Mouse (Mus musculus): ENCODE results near the gene Nemf.
A peak's percentile ranks its signal among the peaks of the same experiment; 100 is the strongest.
"Not testable (repeated sequence)": the region's sequence is repeated elsewhere in the genome, so short reads cannot be mapped to it uniquely, and the experiment has no call there.

Nemf gene

DNA sequence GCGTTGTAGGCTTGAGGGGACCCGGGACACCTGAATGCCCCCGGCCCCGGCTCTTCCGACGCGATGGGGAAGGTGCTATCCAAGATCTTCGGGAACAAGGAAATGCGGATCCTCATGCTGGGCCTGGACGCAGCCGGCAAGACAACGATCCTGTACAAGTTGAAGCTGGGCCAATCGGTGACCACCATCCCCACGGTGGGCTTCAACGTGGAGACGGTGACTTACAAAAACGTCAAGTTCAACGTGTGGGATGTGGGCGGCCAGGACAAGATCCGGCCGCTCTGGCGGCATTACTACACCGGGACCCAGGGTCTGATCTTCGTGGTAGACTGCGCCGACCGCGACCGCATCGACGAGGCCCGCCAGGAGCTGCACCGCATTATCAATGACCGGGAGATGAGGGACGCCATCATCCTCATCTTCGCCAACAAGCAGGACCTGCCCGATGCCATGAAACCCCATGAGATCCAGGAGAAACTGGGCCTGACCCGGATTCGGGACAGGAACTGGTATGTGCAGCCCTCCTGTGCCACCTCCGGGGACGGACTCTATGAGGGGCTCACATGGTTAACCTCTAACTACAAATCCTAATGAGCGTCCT, 15.9 kb upstream of the Nemf start:
- DNase-seq (ENCODE audit: low spot score): peak; percentile 23

DNA sequence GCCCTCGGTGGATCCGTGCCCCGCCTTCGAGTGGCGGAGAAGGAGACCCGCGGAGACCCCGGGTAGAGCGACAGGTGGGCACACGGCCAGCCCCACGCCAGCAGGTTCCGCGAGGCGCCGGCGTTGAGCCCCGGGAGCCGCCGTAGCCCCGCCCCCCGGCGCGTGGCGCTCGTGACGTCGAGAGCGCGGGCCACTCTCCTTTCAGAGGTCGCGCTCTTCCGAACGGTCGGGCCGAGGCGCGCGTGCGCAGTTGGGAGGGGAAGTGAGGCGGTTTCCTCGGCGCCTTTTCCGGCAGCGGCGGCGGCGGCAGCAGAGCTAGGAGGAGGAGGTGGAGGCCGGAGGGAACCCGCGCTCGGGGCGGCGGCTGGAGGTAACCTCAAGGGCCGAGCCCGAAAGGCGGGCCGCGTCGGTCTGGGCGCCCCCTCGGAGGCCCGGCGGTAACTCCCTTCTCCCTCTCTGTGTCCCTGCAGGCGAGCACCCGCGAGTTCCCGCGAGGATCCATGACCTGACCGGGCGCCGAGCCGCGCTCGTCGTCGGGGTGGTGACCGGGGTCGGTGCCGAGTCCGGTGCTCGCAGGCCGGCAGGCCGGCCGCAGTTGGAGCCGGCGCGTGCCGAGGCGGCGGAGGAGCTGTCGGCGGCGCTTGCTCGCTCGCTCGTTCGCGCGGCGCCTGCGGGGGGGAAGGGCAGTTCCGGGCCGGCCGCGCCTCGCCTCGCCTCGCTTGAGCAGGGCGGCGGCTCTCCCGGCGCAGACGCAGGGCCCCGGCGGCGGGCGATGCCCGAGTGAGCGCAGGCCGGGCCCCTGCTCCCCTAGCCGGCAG, 15.1 kb upstream of the Nemf start, which contains the start of the genes Arf6 and Gm9887:
TSS of gene Arf6 (plus strand) at position 297 of the 818 bp plus-strand sequence.
TSS of gene Gm9887 (minus strand) at position 605 of the 818 bp plus-strand sequence.
- peak; percentile 96 for DNase-seq (ENCODE audit: low spot score)

DNA sequence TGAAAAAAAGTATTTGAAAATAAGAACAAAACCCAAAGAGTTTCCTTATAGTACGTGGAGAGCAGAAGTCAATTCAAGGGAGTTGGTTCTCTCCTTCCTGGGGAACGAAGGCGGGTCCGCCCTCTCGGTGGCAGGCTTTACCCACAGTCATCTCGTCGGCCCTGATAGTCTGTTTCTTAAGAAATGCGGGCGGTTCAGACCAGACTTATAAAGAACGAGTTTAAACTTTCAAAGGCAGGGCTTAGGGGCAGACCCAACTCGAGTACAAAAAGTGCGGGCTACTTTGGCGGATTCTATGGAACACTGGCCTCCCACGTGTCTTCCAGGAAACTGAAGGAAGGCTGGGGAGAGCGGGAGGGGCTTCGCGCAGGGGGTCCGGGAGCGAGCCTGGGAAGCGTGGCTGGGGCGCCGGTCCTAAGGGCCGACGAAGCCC, 14.5 kb upstream of the Nemf start:
- DNase-seq (ENCODE audit: low spot score): no peak

DNA sequence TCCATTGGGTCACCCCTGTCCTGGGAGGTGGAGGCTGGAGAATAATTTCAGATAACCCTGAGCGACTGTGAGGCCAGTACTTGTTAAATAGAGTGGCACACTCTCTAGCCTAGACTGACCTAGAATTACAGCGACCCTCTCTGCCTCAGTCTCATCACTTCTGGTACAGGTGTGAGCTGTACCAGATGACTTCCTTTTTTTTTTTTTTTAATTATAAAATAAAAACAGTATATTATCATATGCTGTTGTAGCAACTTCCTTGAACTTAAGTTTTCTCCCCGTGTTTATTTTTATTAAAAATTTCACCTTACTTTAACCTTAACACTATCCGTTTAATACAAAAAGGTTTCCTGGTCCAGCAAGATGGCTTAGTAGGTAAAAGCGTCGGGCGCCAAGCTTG, 14.0 kb upstream of the Nemf start:
- no peak for DNase-seq (ENCODE audit: low spot score)

DNA sequence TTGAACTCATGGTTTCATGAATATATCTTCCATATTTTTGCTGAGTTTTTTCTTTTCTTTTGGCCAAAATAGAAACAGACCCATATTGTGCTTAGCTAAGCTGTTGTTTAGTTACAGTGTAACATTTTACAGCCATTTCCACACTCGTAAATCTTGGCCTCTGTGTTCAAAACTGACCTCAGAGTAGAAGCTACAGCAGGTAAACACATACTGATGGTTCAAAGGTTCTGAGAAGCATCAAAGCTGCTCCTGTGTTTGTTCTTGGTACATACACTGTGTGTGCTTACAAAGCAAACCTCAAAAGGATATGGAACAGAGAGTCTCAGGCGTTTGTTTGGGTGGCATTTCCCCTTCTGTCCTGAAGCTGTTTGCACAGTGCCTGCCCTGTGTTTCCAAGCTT, 10.6 kb upstream of the Nemf start:
- DNase-seq (ENCODE audit: low spot score): no peak

DNA sequence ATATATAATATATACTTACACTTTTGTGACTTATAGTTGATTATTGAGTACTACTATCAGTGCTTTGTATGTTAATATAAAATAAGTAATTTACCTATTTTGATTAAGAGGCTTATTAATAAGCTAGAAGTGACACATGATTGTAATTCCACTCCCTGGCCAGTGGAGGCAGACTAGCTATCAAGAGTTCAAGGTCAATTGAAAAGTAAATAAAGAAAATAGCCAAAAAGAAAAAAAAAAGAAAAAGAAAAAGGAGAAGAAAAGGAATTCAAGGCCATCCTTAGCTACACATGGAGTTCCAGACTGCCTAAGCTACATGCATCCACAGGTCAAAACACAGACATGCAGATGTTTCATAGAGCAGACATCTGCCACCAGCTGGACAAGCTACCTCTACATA, 9.5 kb upstream of the Nemf start:
- no peak for DNase-seq (ENCODE audit: low spot score)

DNA sequence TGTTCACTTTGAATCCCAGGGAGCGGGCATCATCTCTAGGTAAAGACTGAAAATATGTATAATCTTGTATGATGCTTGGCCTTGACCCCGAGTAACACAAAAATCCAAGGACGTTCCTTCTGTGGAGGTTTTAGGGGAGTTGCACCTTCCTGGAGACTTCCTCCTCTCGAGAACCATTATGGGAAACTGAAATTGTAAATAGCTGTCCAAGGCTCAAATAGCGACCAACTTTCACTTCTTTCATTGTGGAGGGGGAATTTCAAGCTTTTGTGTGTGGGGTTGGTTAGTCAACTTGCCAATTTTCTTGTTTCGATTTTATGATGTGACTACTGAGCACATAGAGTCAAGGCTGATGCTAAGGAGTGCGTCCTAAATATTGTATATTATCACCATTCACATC, 8.8 kb upstream of the Nemf start:
- no peak for DNase-seq (ENCODE audit: low spot score)

DNA sequence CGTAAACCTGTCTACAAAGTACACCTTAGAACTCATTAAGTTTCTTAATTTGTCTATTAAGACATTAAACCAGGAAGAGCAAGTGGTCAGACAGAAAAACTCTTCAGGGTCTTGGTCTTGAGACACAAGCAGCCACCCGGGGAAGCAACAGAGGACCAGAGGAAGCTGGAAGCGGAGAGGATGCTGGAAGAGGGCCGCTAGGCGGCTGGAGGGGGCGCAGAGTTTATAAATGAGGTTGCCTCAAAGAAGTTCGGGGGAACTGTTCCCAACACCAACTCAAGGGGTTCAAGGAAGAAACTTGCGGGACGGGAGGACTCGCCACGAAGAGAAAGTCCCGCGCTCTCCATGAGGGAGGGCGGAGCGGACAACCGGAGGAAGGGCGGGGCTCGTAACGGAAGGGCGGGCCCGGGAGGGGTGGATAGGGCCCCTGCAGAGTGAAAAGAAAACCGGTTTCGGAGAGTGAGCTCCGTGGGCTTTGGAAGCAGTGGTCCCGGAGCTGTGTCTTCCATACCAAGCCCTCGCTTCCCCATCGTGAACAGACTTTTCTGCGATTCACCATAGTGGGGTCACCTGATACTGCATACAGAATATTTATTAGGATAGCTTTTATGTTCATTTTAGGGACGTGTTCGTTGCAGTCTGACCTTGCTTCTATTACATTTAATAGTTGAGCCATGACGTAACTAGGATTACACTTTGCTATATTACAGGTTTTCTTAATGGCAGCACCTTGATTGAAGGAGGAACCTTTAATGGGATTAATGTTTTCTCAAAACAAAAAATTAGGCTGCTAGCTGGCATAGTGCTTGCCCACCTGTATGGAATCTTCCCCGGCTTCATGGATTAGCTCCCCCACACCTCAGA, 7.2 kb upstream of the Nemf start:
- peak; percentile 70 for DNase-seq (ENCODE audit: low spot score)

DNA sequence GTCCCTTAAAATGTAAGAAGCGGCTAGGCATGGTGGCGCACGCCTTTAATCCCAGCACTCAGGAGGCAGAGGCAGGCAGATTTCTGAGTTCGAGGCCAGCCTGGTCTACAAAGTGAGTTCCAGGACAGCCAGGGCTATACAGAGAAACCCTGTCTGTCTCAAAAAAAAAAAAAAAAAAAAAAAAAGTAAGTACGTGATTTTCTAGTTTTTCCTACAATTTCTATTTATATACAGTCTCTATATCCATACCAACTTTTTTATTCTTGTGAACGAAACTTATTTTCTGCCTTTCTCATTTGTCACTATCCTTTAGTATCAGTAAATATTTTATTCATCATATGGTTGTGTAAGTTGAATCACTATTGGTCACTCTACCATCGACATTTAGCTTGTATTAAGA, 6.1 kb upstream of the Nemf start:
- DNase-seq (ENCODE audit: low spot score): not testable (repeated sequence)

DNA sequence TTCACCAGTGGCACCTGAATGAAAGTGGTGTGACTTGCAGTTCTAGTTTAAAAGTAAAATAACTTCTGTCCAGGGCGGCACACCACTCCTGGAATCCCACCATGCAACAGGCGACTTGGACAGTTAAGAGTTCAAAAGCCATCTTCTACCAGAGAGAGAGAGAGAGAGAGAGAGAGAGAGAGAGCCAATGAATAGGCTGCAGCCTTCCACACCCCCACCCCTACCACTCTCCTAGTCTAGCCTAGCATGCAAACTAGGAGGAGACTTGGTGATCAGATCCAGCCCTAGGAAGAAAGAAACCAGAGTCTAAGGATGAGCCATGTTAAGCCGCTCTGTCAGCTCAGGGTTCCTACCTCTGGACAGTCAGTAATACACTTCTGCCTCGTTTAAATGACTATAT, 5.4 kb upstream of the Nemf start:
- DNase-seq (ENCODE audit: low spot score): no peak

DNA sequence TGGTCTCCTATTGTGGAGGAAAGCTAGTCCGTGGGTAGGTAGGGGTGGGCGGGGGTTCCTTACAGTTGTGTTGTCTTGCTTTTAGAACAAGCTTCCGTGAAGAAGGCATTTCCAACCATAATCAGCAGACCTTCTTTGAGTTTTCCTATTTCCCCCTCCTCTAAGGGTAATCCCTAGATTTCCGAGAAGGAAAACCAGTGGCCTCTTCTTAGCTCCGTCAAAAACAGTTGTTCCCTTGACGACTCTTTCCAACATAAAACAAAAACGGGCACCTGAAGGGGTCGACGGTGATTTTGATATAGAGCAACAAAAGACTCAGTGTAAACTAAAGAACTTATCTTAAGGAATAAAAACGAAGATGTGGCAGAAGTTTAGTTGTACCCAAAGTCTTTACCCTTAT, 5.0 kb upstream of the Nemf start:
- DNase-seq (ENCODE audit: low spot score): no peak

DNA sequence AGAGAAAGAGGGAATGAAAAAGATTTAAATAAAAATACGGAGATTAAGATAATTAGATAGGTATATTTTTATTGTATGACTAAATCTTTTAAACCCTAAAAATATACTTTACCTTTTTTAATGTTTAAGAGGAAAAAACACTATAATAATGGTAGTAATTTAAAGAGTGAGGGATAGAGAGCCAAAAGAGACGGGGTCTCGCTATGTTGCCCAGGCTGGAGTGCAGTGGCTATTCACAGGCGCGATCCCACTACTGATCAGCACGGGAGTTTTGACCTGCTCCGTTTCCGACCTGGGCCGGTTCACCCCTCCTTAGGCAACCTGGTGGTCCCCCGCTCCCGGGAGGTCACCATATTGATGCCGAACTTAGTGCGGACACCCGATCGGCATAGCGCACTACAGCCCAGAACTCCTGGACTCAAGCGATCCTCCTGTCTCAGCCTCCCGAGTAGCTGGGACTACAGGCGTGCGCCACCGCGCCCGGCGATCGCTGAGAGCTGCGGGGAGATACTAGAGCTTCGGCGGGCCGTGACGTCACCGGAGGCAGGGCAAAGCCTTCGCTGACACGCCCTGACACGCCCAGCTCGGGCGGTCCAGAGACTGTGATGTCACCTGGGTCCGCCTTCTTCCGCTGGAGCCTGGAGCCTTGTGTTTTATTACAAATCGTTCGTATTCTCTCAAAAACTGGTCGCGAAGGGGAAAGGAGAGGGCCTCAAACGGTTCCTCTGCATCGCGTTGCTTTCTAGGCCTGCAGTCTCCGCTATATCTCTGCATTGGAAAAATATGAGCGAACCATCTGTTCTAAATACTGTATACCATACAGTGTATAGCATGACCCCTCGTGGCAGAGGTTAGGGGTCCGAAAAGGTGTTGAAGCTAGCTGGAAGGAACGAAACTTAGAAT, 4.3 kb upstream of the Nemf start:
- DNase-seq (ENCODE audit: low spot score): peak; percentile 98

DNA sequence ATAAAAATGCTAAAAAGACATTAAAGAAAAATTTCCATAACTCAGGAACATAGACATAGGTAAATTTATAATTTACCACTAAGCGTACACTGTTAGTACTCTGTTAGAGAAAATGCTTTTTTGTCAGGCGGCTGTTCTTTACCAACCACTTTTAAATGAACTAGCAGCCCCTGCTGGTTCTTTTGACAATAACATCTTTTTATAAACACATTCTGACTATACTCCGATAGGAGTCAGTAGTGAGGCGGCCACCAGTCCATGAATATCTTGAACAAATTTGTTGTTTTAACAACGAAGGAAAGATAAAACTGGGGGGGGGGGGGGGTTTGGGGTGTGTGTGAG, 3.7 kb upstream of the Nemf start:
- DNase-seq (ENCODE audit: low spot score): peak; percentile 84

DNA sequence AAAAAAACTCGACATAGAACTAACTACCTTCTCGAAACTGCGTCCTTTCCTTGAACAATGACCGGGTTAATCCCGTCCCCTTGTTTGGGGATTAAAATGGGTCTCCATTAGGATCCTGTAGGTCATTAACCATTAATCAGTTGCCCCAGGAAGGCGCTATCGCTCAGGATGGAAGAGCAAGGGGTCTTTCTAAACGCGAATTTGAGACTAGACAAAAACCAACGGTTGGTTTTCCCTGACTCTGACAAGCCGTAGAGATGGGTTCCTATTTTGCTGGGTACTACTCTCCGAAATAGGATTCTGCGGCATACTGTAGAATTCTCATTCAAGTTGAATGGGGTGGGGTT, 308 bp upstream of the Nemf start:
- no peak for DNase-seq (ENCODE audit: low spot score)

DNA sequence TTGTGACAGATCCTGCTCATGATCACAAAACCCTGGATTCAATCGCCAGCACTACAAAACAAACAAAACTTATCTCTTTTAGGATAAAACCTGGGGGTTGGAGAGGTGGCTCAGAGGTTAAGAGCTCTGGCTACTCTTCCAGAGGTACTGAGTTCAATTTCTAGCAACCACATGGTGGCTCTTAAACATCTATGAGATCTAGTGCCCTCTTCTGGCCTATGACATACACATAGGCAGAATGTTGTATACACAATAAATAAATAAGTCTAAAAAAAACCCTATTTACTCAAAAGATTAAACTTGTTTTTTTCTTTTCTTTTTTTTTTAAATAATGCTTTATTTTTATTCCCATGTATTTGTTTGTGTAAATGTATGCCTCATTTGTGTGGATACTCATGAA, 5.3 kb downstream of the Nemf start:
- DNase-seq (ENCODE audit: low spot score): no peak

DNA sequence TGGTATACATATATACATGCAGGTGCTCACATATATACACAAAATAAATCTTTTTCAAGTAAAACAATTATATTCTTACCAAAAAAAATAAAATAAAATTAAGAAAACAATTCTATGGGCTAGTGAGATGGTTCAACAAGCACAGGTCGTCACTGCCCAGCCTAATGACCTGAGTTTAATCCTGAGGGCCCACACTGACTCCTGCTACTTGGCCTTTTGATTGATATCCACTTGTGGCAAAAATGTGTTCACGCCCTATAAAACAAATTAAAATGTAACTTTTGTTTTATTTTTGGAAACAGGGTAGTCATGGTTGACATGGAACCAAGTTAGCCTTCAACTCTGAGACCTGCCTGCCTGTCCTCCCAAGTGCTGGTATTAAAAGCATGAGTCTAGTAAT, 7.0 kb downstream of the Nemf start:
- DNase-seq (ENCODE audit: low spot score): no peak

DNA sequence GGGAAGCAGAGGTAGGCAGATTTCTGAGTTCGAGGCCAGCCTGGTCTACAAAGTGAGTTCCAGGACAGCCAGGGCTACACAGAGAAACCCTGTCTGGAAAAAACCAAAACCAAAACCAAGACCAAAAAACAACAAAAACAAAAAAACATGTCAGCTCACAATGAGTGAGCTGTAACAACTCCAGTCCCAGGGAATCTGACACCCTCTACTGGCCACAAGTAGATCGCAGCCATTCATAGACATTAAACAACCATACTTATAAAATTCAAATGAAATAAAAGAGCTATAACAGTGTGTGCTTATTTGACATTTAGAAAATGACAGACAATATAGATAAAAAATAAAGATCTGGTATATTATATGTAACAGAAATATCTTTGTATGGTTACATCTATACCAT, 23.4 kb downstream of the Nemf start:
- peak; percentile 31 for DNase-seq (ENCODE audit: low spot score)

DNA sequence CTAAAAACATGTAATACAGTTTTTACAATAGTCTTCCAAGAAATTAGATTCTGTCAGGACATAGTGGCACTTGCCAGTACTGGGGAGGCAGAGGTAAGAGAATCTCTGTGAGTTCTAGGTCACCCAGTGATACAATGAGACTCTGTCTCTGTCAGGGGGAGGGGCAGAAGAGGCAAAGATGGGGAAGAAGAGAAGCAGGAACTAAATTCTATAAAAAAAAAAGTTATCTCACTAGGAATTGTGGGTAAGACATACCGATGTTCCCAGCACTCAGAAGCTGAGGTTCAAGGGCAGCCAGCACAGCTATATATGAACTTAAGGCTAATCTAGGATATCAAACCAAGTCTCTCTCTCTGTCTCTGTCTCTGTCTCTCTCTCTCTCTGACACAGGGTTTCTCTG, 24.8 kb downstream of the Nemf start:
- DNase-seq (ENCODE audit: low spot score): no peak

DNA sequence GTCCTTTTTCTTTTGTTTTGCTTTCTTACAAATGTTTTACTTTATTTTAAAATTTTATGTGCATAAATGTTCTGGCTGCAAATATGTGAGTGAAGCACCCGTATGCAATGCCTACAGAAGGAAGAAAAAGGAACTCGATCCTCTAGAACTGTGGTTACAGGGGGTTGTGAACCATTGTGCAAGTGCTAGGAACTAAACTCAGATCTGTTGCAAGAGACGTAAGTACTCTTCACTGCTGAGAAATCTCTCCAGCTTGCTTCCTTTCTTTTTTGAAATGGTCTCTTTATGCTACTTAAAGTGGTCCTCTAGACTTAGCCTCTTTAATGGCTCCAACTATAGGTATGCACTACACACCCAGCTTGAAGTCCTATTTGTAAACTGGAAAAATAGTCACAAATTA, 25.8 kb downstream of the Nemf start:
- no peak for DNase-seq (ENCODE audit: low spot score)

DNA sequence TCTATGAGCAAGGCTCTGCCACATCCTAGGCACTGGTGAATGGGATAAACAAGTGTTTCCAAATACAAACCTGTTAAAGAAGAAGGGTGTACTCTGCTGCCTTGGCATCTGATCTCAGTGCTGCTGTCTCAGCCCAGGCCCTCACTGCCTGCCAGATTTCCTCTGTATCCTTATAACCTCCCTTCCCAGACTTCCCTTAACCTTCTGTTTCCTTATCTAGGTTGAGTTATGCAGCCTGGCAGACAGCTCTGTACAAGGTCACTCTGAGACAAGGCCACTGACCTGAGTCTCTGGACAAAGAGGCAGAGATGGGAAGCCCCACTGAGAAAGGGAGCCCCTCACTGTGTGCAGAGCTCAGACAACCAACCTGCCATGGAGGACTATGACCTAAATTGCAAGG, 38.5 kb downstream of the Nemf start:
- DNase-seq (ENCODE audit: low spot score): no peak

DNA sequence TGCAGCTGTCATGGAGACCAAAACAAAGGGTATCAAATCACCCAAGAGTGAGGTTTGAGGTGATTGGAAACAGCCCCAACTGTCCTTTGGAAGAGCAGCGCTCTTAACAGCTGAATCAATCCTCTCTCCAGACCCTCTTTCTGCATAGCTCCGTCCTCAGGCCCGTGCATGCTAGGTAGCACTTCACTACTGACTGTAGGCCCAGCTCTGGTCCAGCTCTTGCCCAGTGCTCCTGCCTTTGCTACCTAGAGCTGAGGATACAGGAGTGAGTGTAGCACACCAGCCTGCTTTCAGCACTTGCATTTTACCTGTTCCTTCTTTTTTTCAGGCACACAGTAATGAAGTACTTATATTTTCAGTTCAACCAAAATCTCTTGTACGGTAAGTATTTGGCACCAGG, 47.3 kb downstream of the Nemf start:
- DNase-seq (ENCODE audit: low spot score): no peak

DNA sequence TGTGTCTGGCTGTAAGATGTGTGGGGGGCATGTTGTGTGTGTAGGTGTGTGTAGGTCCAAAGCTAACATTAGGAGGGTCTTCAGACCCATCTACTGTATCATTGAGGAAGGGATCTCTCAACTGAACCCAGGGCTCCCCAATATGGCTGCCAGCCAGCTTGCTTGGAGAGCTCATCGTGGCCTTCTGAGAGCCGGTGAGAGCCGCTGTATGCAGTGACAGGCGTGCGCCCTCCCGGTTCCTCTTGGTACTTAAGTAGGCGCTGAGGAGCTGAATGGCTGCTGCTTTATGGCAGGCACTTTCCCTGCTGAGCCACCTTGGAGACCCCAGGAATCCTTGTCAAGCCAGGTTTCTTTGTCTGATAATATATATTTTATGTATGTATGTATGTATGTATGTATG, 50.6 kb downstream of the Nemf start:
- DNase-seq (ENCODE audit: low spot score): no peak
